Mouse (Mus musculus): Measurements from ENCODE around the gene Prelp. TPM values are rescaled to one million over a fixed set of nuclear protein-coding genes. Genes with fewer than 3 reads are reported as not detected.

Prelp gene
- polyA plus RNA-seq, 1 experiment from 2014 or later: 13.2 TPM

DNA sequence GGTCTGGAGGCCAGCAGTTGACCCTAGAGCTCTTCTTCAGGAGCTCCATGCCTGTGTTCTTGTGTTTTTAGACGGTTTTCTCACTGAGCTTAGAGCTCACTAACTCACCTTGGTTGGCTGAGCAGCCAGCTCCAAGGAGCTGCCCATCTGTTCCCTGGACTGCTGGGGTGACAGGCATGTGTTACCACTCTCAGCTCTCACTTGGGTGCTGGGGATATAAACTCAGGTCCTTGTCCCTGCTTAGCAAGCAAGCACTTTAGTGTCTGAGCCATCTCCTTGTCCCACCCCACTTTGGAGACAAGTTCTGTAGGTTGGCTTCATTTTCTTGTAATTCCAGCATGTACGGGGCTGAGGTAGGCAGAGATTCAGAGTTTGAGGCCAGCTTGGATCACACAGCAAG is 52.0 kb downstream of the Prelp start:
- Histone ChIP-seq H3K4me2 (ENCODE audit: low read depth, low read length) (no peak overlapping the region), H3K27me3 (replicated peaks; ENCODE audit: control insufficient read depth, insufficient read depth, low read length) (no peaks in the 10 kb centered on the region), H3K27ac (replicated peaks; ENCODE audit: low read depth, low read length) (no peak overlapping the region), H3K4me1 (ENCODE audit: control insufficient read depth, insufficient read depth, low read length) (0 out of 2 replicates have a peak, but pooled peaks cover 5% of the 10 kb centered on the region), H3K36me3 (ENCODE audit: control insufficient read depth, insufficient read depth, low read length) (no peaks in the 10 kb centered on the region), H3K4me3 (ENCODE audit: low read depth, low read length) (no peak overlapping the region), H3K9ac (ENCODE audit: low read depth, low read length) (no peak overlapping the region), H3K9me3 (ENCODE audit: control insufficient read depth, low read length) (no peaks in the 10 kb centered on the region)
- no peak for ATAC-seq (ENCODE audit: low read depth)
- WGBS: 37% methylated on average over 2 of the region's 2 CpGs
- no peak for DNase-seq (ENCODE audit: low spot score)

DNA sequence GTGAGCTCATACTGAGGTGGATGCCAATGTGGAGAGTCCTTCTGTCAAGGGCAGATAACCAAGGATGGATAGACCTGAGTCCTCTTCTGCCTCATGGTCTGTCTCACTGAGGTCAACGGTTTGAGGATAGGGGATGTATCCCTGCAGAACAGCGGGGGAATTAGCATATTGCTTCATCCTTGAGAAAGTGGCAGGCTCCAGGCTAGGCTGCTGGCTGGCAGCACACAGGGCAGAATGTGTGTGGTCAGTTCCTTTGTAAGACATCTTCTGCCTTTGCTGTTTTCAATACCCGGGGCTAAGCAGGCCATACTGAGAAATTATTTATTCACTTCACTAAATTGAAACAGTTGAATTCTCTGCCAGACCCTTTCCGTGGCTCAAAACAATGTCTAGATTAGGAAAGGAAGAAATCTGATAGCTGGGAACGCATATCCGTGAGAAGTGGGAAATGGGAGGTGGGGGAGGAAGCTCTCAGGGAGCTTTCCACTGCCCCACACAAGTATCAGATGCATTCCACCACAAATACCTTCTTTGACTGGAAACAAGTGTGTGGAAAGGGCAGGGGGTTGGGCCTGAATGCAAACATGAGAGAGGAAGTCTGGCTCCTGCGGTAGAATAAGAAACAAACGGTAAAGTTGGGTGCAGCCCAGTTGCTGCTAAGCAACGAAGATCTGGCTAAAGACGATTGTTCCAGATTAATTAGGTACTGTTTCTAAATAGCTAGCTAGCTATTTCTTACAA is 57.8 kb downstream of the Prelp start:
- WGBS: 11% methylated on average over 10 of the region's 10 CpGs
- H3K4me1 ChIP-seq (ENCODE audit: control insufficient read depth, insufficient read depth, low read length): peaks cover 17% of the 10 kb centered on the region; the same call in 1 of the 2 replicates
- ATAC-seq (ENCODE audit: low read depth) (peak; percentile 86), DNase-seq (ENCODE audit: low spot score) (peak; percentile 89)
- H3K27ac ChIP-seq (replicated peaks; ENCODE audit: low read depth, low read length): peak overlapping the region; percentile 78
- peak overlapping the region; percentile 20; the same call in 1 of the 2 replicates for H3K4me2 ChIP-seq (ENCODE audit: low read depth, low read length)
- no peaks in the 10 kb centered on the region for H3K9me3 ChIP-seq (ENCODE audit: control insufficient read depth, low read length)
- no peaks in the 10 kb centered on the region for H3K27me3 ChIP-seq (replicated peaks; ENCODE audit: control insufficient read depth, insufficient read depth, low read length)
- H3K9ac ChIP-seq (ENCODE audit: low read depth, low read length): no peak overlapping the region
- H3K36me3 ChIP-seq (ENCODE audit: control insufficient read depth, insufficient read depth, low read length): no peaks in the 10 kb centered on the region
- H3K4me3 ChIP-seq (ENCODE audit: low read depth, low read length): no peak overlapping the region

DNA sequence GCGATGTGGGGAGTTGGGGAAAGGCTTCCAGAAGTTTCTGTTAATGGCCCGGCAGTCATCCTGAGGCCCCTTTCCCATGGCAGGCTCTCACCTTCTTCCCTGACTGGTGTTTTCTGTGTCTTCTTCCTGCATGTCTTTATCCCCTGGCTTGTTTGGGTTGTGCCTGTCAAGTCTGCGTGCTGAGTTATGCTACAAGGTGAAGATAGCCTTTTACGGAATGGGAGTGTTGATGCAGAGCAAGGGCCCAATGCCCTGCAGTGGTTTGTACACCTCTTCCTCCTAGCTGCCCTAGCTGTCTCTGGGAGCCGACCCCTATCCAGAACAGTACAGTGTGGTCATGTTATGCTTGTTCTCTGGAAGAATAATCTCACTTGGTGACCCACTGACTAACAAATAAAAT is 60.2 kb downstream of the Prelp start:
- Histone ChIP-seq H3K9me3 (ENCODE audit: control insufficient read depth, low read length) (no peaks in the 10 kb centered on the region), H3K27me3 (replicated peaks; ENCODE audit: control insufficient read depth, insufficient read depth, low read length) (no peaks in the 10 kb centered on the region), H3K9ac (ENCODE audit: low read depth, low read length) (no peak overlapping the region), H3K4me2 (ENCODE audit: low read depth, low read length) (no peak overlapping the region), H3K27ac (replicated peaks; ENCODE audit: low read depth, low read length) (no peak overlapping the region), H3K36me3 (ENCODE audit: control insufficient read depth, insufficient read depth, low read length) (no peaks in the 10 kb centered on the region), H3K4me1 (ENCODE audit: control insufficient read depth, insufficient read depth, low read length) (peaks cover 17% of the 10 kb centered on the region; the same call in 1 of the 2 replicates), H3K4me3 (ENCODE audit: low read depth, low read length) (no peak overlapping the region)
- no peak for DNase-seq (ENCODE audit: low spot score)
- no peak for ATAC-seq (ENCODE audit: low read depth)
- 68% methylated on average over 5 of the region's 5 CpGs for WGBS

Other genes starting within 250 kb of the Prelp start
- 0.11 and 0.80 TPM in 2 replicates for gene Lax1, start 231.3 kb downstream of the Prelp start, polyA plus RNA-seq (2014; fragmentation: Nextera tagmentation; extraction: Ambion mirVana)
- 22.9 and 23.4 TPM in 2 replicates for gene Atp2b4, start 120.4 kb downstream of the Prelp start, polyA plus RNA-seq (2014; fragmentation: Nextera tagmentation; extraction: Ambion mirVana)
- 0.82 and 1.3 TPM in 2 replicates for gene Optc, start 13.4 kb downstream of the Prelp start, polyA plus RNA-seq (2014; fragmentation: Nextera tagmentation; extraction: Ambion mirVana)
- gene Fmod, start 115.8 kb upstream of the Prelp start, polyA plus RNA-seq (2014; fragmentation: Nextera tagmentation; extraction: Ambion mirVana): 40.8 and 44.2 TPM in 2 replicates
- 37.9 and 41.3 TPM in 2 replicates for gene Btg2, start 157.7 kb upstream of the Prelp start, polyA plus RNA-seq (2014; fragmentation: Nextera tagmentation; extraction: Ambion mirVana)
- 0.18 and 0.43 TPM in 2 replicates for gene Chit1, start 189.8 kb upstream of the Prelp start, polyA plus RNA-seq (2014; fragmentation: Nextera tagmentation; extraction: Ambion mirVana)

Data from embryonic facial prominence, embryonic 14.5 days (tissue).